Mouse (Mus musculus) embryonic facial prominence, embryonic 11.5 days (tissue): ENCODE measurements around the gene Fgf4. TPM values are rescaled to one million over a fixed set of nuclear protein-coding genes. Genes with fewer than 3 reads are reported as not detected.
"Not testable (repeated sequence)": the region's sequence is repeated elsewhere in the genome, so short reads cannot be mapped to it uniquely, and the experiment has no call there.

Experiments used
- ATAC-seq: fragments of 200-750 bp; cut with Nextera tagmentation; replicated peaks from 2 replicates; pipeline ENCODE4 v1.8.0; 2017; ENCODE audit warnings: low read depth; ENCODE audit not compliant: insufficient number of reproducible peaks, low FRiP score, low TSS enrichment
- DNase-seq: peaks from one replicate; pipeline ENCODE4 v3.0.0-alpha.2; 2015; ENCODE audit warnings: low spot score
- H3K27ac ChIP-seq: fragments of 300-500 bp; sonication (generic); replicated peaks from 2 replicates; pipeline ENCODE4 v1.5.1; 2014; ENCODE audit warnings: mild to moderate bottlenecking, low read depth, low read length, control low read depth
- H3K27me3 ChIP-seq: fragments of 300-500 bp; sonication (generic); 2 replicates; pipeline ENCODE4 v1.6.1; 2014; ENCODE audit warnings: mild to moderate bottlenecking, low read length, moderate library complexity, mixed read lengths; ENCODE audit not compliant: control insufficient read depth, insufficient read depth
- H3K36me3 ChIP-seq: fragments of 300-500 bp; sonication (generic); replicated peaks from 2 replicates; pipeline ENCODE4 v1.6.1; 2014; ENCODE audit warnings: low read depth, mild to moderate bottlenecking, low read length, moderate library complexity, mixed read lengths; ENCODE audit not compliant: control insufficient read depth, insufficient read depth
- H3K4me1 ChIP-seq: fragments of 300-500 bp; sonication (generic); 2 replicates; pipeline ENCODE4 v1.6.1; 2014; ENCODE audit warnings: low read length, mixed read lengths; ENCODE audit not compliant: control insufficient read depth, insufficient read depth
- H3K4me2 ChIP-seq: fragments of 300-500 bp; sonication (generic); 2 replicates; pipeline ENCODE4 v1.6.1; 2014; ENCODE audit warnings: low read depth, mild to moderate bottlenecking, control low read depth, low read length, moderate library complexity
- H3K4me3 ChIP-seq: fragments of 300-500 bp; sonication (generic); 2 replicates; pipeline ENCODE4 v1.5.1; 2014; ENCODE audit warnings: low read depth, low read length, control low read depth
- H3K9ac ChIP-seq: fragments of 300-500 bp; sonication (generic); replicated peaks from 2 replicates; pipeline ENCODE4 v1.6.1; 2014; ENCODE audit warnings: mild to moderate bottlenecking, control low read depth, low read length
- H3K9me3 ChIP-seq: fragments of 300-500 bp; sonication (generic); replicated peaks from 2 replicates; pipeline ENCODE4 v1.6.1; 2016; ENCODE audit warnings: mild to moderate bottlenecking, low read length, inconsistent platforms, mixed read lengths; ENCODE audit not compliant: control insufficient read depth
- WGBS: fragments of 180-500 bp; shearing (Covaris S2); extraction: QIAGEN DNeasy Blood & Tissue Kit; methylation state at CpG from one replicate; pipeline ENCODE4 v1.1.7; 2014; 5-methylcytosine and 5-hydroxymethylcytosine counted together
- polyA plus RNA-seq: library from polyadenylated mRNA; unstranded; fragments of >200 nt; fragmentation: Nextera tagmentation; extraction: Ambion mirVana; gene quantifications from 2 replicates; pipeline ENCODE4 v1.2.1, GENCODE M21; 2014

Gene Fgf4
- polyA plus RNA-seq, 1 experiment from 2014 or later: 0.07 TPM

DNA sequence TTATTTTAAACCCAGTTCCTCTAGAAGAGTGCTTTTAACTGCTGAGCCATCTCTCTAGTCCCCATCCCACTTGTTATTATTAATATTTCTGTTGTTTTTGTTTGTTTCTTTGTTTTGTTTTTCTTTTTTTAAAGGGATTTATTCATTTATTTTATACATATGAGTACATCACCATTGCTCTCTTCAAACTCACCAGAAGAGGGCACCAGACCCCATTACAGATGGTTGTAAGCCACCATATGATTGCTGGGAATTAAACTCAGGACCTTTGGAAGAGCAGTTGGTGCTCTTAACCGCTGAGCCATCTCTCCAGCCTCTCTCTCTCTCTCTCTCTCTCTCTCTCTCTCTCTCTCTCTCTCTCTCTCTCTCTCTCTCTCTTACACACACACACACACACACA is 43.5 kb downstream of the Fgf4 start:
- 80% methylated on average over 1 of the region's 1 CpGs for WGBS
- not testable (repeated sequence) for DNase-seq, H3K9me3 ChIP-seq, H3K9ac ChIP-seq, ATAC-seq, H3K4me3 ChIP-seq, H3K4me1 ChIP-seq, H3K4me2 ChIP-seq, H3K36me3 ChIP-seq, H3K27ac ChIP-seq
- H3K27me3 ChIP-seq: peaks cover 12% of the 10 kb centered on the region

GRCm38 (mm10) chr7:144891863-144892262 is 44.7 kb downstream of the Fgf4 start:
- no peak for ATAC-seq
- peaks cover 13% of the 10 kb centered on the region for H3K4me1 ChIP-seq
- WGBS: 78% methylated on average over 2 of the region's 2 CpGs

DNA sequence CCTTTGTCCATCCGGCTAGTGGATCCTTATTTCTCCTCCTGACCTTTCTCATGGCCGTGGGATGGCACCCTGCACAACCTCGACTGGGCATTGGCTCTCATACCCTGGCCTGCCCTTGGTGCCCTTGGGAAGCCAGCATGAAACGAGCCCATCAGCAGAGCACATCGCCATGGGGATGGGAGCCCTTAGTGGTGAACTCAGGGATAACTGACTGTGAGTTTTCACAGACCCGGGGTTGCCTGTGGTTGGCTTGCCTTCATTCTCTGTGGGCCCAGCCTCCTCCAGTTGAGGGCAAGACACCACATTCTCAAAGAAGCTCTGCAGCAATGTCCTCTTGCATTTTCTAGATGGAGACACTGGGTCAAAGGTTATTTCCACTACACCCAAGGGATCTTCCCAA is 45.2 kb downstream of the Fgf4 start:
- Histone ChIP-seq H3K4me1 (peaks cover 16% of the 10 kb centered on the region), H3K27me3 (peaks cover 29% of the 10 kb centered on the region), H3K4me2 (no peak overlapping the region), H3K9me3 (no peaks in the 10 kb centered on the region), H3K9ac (no peak overlapping the region), H3K36me3 (no peaks in the 10 kb centered on the region), H3K4me3 (no peak overlapping the region), H3K27ac (no peak overlapping the region)
- DNase-seq (no peak), ATAC-seq (no peak)
- WGBS: 48% methylated on average over 6 of the region's 6 CpGs

More at GRCm38 (mm10) chr7:144891863-144892262, 44.7 kb downstream of the Fgf4 start:
- Histone ChIP-seq H3K4me3 (no peak overlapping the region), H3K9me3 (no peaks in the 10 kb centered on the region), H3K27ac (no peak overlapping the region), H3K4me2 (no peak overlapping the region), H3K36me3 (no peaks in the 10 kb centered on the region), H3K27me3 (peaks cover 24% of the 10 kb centered on the region), H3K9ac (no peak overlapping the region)
- no peak for DNase-seq

- no peak overlapping the region for H3K27ac ChIP-seq
- peak; percentile 73 for DNase-seq
- H3K4me3 ChIP-seq: no peak overlapping the region
- no peaks in the 10 kb centered on the region for H3K36me3 ChIP-seq
- WGBS: 4% methylated on average over 5 of the region's 5 CpGs
- no peaks in the 10 kb centered on the region for H3K9me3 ChIP-seq
- no peak for ATAC-seq
- no peak overlapping the region for H3K4me2 ChIP-seq
- H3K27me3 ChIP-seq: peaks cover 42% of the 10 kb centered on the region
- H3K4me1 ChIP-seq: peaks cover 16% of the 10 kb centered on the region
- no peak overlapping the region; the same call in 1 of the 2 replicates for H3K9ac ChIP-seq
Observed at GRCm38 (mm10) chr7:144894191-144894590, 47.0 kb downstream of the Fgf4 start.

- Histone ChIP-seq H3K4me1 (peaks cover 16% of the 10 kb centered on the region), H3K4me3 (no peak overlapping the region), H3K4me2 (no peak overlapping the region), H3K9ac (no peak overlapping the region), H3K27ac (no peak overlapping the region), H3K9me3 (no peaks in the 10 kb centered on the region), H3K36me3 (no peaks in the 10 kb centered on the region), H3K27me3 (peaks cover 42% of the 10 kb centered on the region)
- 2% methylated on average over 4 of the region's 4 CpGs for WGBS
- ATAC-seq (no peak), DNase-seq (no peak)
Observed at GRCm38 (mm10) chr7:144894706-144895105, 47.5 kb downstream of the Fgf4 start.

GRCm38 (mm10) chr7:144895305-144896111 is 48.3 kb downstream of the Fgf4 start:
- Histone ChIP-seq H3K27ac (no peak overlapping the region), H3K4me1 (peaks cover 16% of the 10 kb centered on the region), H3K9ac (peak overlapping the region; percentile 19; the same call in 1 of the 2 replicates), H3K9me3 (no peaks in the 10 kb centered on the region), H3K4me2 (peak overlapping the region; percentile 74), H3K27me3 (peaks cover 42% of the 10 kb centered on the region), H3K4me3 (peak overlapping the region; percentile 29), H3K36me3 (no peaks in the 10 kb centered on the region)
- DNase-seq (peak; percentile 89), ATAC-seq (peak; percentile 72)
- WGBS: under 1% methylated on average over 37 of the region's 37 CpGs

- Histone ChIP-seq H3K27ac (no peak within 1 kb of the TSS), H3K27me3 (peaks cover 42% of the 10 kb centered on the region), H3K4me2 (peak within 1 kb of the TSS; percentile 74), H3K9me3 (no peaks in the 10 kb centered on the region), H3K4me3 (peak within 1 kb of the TSS; percentile 29), H3K4me1 (peaks cover 16% of the 10 kb centered on the region), H3K36me3 (no peaks in the 10 kb centered on the region), H3K9ac (peak within 1 kb of the TSS; percentile 28)
- under 1% methylated on average over 65 of the region's 65 CpGs for WGBS
- ATAC-seq: 0 out of 2 replicates have a peak, but pooled peaks have one; percentile 10
- DNase-seq: peak; percentile 43
Observed at GRCm38 (mm10) chr7:144896294-144897218, 49.4 kb downstream of the Fgf4 start, which contains the start of gene Fgf15. Gene Fgf15 (plus strand): TSS chr7:144896531.
